Mouse (Mus musculus): ENCODE measurements around the gene Csrp3.

The Csrp3 gene

GRCm38 (mm10) chr7:48830395-48830794 is 17.4 kb downstream of the Csrp3 start:
- no peak for DNase-seq (ENCODE audit: extremely low spot score, low spot score)

DNA sequence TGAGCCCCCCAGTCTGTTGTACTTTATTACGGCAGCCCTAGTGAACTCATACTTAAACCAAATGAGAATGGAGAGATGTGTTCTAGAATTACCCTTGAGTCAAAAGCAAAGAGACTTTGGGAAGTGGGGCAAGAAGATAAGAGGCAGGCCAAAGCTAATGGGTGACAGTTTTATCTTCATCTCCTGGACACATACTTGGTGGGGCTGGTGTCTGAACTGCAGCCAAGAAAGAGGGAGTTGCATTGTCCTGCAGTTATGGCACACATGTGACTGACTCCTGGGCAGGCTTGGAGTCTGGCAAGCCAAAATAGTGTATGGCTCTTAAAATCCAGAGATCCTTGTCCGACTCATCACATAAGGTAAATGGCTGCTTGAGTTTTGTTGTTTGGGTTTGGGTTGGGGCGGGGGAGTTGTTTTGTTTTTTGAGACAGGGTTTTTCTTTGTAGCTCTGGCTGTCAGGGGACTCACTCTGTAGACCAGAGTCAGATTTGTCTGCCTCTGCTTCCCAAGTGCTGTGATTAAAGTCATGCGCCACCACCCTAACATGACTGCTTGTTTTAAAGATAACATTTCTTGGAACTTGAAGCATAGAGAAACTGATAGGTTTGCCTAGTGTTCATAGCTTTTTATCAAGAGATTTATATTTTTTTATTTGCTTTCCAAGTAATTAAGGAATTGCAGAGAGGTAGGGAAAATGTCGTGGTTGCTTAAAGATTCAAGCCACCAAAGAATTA is 18.5 kb downstream of the Csrp3 start:
- DNase-seq (ENCODE audit: extremely low spot score, low spot score) = no peak

- DNase-seq (ENCODE audit: extremely low spot score, low spot score) = no peak
These were observed 22.7 kb downstream of the Csrp3 start for GRCm38 (mm10) chr7:48825170-48825569.

GRCm38 (mm10) chr7:48824671-48825070 is 23.2 kb downstream of the Csrp3 start:
- DNase-seq (ENCODE audit: extremely low spot score, low spot score) = no peak

DNA sequence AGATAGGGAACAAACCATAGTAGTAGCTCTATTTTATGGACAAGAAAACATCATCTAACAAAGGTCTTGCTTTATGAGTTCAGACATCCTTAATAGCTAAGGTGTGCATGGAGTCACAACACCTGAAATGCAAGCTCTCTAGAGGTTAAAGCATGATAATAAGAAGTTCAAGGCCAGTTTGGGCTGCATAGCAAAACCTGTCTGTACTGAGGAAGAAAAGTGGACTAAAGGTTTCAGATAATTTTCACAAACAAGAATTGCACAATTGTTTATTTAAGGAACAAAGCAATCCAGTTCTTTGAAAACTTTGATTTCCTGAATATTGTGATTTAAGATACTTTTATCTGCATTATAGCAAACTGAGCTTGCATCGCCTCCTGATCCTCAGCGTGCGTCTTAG is 24.2 kb downstream of the Csrp3 start:
- no peak for DNase-seq (ENCODE audit: extremely low spot score, low spot score)

- DNase-seq (ENCODE audit: extremely low spot score, low spot score) = no peak
These were observed 26.2 kb downstream of the Csrp3 start for GRCm38 (mm10) chr7:48821654-48822053.

- DNase-seq (ENCODE audit: extremely low spot score, low spot score) = no peak
These were observed 34.2 kb downstream of the Csrp3 start for GRCm38 (mm10) chr7:48813594-48813993.

DNA sequence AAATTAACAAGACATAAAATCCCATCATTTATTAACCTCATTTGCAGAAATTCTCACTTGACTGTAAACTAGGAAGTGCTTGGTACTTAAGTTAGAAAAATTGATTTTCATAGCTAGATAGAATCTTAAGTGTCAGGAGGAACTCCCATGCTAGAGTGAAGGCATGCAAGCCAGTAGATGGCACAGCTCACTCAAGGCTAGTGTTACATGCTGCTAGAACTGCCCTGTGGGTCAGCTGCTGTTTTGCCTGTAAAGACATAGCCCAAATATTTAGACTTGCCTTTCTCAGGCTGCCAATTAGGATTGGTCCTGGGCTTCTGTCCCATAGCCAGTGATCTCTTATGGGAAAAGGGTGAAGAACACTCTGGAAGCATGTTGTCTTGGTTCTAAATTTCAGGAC is 35.5 kb downstream of the Csrp3 start:
- DNase-seq (ENCODE audit: extremely low spot score, low spot score) = no peak

GRCm38 (mm10) chr7:48810652-48811051 is 37.2 kb downstream of the Csrp3 start:
- no peak for DNase-seq (ENCODE audit: extremely low spot score, low spot score)

DNA sequence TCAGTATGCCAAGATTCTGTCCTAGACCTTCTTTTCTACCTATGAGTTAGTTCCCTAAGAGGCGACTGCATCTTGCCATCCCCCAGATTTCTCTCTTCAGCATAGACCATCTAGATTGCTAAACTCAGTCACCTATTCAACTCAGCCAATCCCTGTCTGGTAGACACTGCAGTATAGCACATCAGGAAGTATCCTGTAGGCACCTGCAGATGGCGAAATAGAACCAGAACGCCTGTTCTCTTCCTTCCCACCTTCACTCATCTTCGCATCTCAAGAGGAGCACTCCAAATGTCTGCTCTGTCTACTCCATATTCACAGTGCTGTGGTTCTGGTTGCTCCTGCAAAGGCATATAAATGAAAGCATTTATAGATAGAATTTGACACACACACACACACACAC is 41.2 kb downstream of the Csrp3 start:
- DNase-seq (ENCODE audit: extremely low spot score, low spot score) = no peak

GRCm38 (mm10) chr7:48803381-48803780 is 44.5 kb downstream of the Csrp3 start:
- no peak for DNase-seq (ENCODE audit: extremely low spot score, low spot score)

- DNase-seq (ENCODE audit: extremely low spot score, low spot score) = no peak
These were observed 52.7 kb downstream of the Csrp3 start for GRCm38 (mm10) chr7:48795130-48795529.

GRCm38 (mm10) chr7:48791412-48791811 is 56.4 kb downstream of the Csrp3 start:
- no peak for DNase-seq (ENCODE audit: extremely low spot score, low spot score)

DNA sequence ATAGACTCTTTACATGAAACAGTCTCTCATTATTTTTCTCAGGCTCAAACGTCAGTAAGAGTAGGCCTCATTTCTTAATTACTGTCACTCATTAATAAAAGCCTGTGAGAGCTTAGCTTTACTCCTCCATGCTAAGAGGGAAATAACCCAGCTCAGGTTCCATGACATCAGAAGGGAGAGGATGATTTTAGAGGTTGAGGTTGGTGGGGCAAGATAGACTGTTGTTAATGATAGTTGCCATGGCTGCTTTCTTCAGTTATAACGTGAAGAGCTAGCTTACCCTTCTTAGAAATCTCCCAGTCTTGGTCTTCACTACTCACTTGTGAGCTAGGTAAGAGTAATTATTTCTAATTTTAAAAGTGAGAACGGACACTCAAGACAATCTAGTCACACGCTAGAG is 57.7 kb downstream of the Csrp3 start:
- DNase-seq (ENCODE audit: extremely low spot score, low spot score) = no peak

DNA sequence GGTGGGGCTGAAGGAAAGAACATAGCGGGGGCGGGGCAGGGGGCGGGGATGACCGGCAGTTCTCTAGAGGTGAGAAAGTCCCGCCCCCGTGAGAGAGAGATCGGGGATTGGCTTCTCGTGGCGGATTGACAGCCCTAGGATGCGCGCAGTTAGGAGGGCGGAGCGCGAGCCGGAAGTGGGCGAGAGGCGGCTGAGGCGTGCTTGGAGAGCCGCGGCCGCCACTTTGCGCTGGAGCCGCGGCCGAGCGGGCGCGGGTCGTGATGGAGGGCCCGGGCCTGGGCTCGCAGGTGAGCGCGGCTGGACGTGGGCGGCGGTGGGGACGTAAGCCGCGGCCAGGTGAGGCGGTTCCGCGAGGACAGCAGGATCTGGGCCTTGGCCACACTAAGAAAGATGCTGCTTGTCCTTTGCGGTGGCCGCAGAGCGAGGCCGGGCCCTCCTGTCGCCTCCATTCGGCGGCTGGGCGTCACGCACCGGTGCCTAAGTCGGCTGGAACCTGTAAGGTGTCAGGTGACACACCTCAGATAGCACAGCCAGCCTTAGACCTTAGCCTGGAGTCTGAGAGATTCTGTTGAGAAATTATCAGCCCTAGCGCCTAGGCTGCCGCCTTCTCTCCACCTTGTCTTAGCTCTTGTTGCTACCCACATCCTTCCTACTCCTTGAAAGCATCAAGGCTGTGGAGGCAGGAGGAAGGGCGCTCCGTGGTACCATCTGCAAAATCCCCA is 58.8 kb downstream of the Csrp3 start, which contains the start of gene Zdhhc13:
Zdhhc13 (plus strand) TSS at position 153 of the 722 bp plus-strand sequence.
- DNase-seq (ENCODE audit: extremely low spot score, low spot score) = peak; percentile 90

DNA sequence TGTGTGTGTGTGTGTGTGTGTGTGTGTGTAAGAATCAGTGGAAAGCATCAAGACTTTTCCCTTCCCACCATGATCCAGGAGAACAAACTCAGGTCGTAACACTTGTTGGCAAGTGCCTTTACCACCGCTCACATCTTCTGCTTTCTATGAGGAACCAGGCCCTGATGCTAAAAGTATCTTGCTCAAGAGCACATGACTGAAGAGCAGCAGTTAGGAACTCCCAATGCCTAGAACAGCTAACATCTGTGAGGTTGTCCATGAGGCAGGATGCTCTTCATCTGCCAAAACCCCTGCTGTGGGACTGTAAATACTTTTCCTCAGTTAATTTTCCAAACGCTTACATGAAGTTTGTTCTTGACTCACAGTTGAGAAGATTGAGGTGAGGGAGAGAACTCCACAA is 59.5 kb downstream of the Csrp3 start:
- DNase-seq (ENCODE audit: extremely low spot score, low spot score) = no peak

DNA sequence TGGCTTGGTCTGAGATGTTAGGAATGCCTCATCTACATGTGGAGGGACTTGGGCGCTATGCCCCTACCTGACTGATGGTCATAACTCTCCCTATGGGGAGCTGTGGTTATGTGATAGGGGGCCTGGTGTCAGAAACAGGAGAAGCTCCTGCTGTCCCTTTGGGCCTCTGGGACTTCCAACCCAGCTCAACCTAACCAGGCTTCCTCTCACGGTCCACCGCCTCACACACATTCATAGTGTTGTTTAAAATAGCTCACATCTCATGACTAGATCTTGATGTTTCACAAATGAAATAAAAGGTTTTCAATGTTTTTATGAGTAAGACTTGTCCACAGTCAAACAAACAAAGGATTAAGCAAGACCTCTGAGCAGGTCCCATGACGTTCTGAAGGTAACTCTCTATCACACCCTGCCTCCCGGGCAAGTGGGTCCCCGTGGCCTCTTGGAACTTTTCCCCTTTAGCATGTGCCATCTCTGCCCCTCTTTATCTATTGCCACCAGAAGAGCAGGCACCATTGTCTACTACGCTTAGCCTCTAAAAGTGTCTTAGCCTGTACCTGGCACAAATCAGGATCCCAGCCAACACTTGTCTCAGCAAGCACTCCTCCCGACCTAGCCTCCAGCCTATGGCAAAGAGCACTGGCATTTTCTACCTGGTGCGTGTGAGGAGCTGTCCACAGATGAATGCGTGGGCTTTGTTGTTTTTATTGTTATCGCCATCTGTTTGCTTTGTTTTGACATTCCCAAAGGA is 62.9 kb downstream of the Csrp3 start:
- DNase-seq (ENCODE audit: extremely low spot score, low spot score) = no peak

GRCm38 (mm10) chr7:48782432-48782831 is 65.4 kb downstream of the Csrp3 start:
- no peak for DNase-seq (ENCODE audit: extremely low spot score, low spot score)
